Mouse (Mus musculus): ENCODE data around the gene Kif12.

DNA sequence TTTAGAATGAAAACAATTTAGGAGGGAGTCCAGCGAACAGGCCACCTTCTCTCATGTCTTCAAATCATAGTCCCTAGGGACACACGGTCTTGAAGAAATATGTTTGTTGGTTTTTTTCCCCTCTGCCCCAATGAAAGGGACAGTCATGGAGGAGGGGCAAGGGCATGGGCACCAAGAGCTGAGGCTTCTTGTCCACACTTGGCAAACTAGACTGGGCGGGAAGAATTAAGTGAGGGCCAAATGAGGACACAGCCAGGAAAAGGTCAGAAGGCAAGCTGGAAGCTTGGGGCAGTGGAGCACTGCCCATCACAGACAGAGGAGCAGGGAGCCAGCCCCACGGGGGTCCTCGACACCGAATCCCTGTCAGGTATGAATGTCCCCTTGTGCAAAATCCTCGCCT lies 31.9 kb upstream of the Kif12 start:
- TF ChIP-seq POLR2A (IDR thresholded peaks at IDR 0.05; ENCODE audit: insufficient read depth, low read length) (no peak), CTCF (IDR thresholded peaks at IDR 0.05; ENCODE audit: low read depth, low read length) (no peak), EP300 (IDR thresholded peaks at IDR 0.05; ENCODE audit: insufficient read depth, low read depth, low read length) (no peak)
